ENCODE assay signal across 8 mouse cellular contexts in genomic region chr4:105109199-105109989, GRCm38 (mm10). TPM values are rescaled to one million over a fixed set of nuclear protein-coding genes. Genes with fewer than 3 reads are reported as not detected.
A peak's percentile ranks its signal among the peaks of the same experiment; 100 is the strongest.
DNase-seq lines count a peak whose midpoint lies in the region; ATAC-seq and TF ChIP-seq lines count a peak whose summit lies in the region.

TSS of gene Prkaa2 (minus strand) at chr4:105109890.

- peak within 1 kb of the TSS; percentile 97 for H3K4me2 ChIP-seq in intestine, embryonic 14.5 days (ENCODE audit: low read length)

- H3K4me1 ChIP-seq in cortical plate, adult 2 months (ENCODE audit: control insufficient read depth, insufficient read depth, low read length): peaks cover 5% of the 10 kb centered on the region; the same call in 1 of the 2 replicates
- H3K4me1 ChIP-seq in intestine, embryonic 14.5 days (replicated peaks; ENCODE audit: control insufficient read depth, insufficient read depth, low read length): no peaks in the 10 kb centered on the region; the same call in 1 of the 2 replicates

- no peaks in the 10 kb centered on the region for H3K9me3 ChIP-seq in intestine, embryonic 14.5 days (ENCODE audit: control insufficient read depth, low read length)

- DNase-seq in gastrocnemius, postnatal 25 days: peak; percentile 79
- peak; percentile 86 for DNase-seq in intestine, embryonic 14.5 days (ENCODE audit: low spot score)
- peak; percentile 49 to 88 for DNase-seq in left cerebral cortex, postnatal 10 days (ENCODE audit: extremely low spot score in 1 of 2, low spot score in 2 of 2)
- peak; percentile 73 to 76 for DNase-seq in right cerebral cortex, adult 2 months (ENCODE audit: low spot score in 2 of 2)
- DNase-seq in urinary bladder, adult 2 months (ENCODE audit: low spot score): peak; percentile 89

- peak; percentile 32 for ATAC-seq in activated CD4-positive, CD25-positive, alpha-beta regulatory T cell, adult 4 months
- ATAC-seq in intestine, embryonic 14.5 days (replicated peaks; ENCODE audit: low FRiP score, low TSS enrichment, low read depth): peak; percentile 84
- peak; percentile 73 for ATAC-seq in megakaryocyte, adult 5-6 weeks (ENCODE audit: poor library complexity, severe bottlenecking)

- no peak for TF ChIP-seq POLR2A in cortical plate, adult 2 months (IDR thresholded peaks at IDR 0.05; ENCODE audit: extremely low read depth, insufficient read depth, low read length)

- intact Hi-C loops in left cerebral cortex, postnatal 10 days (cut with DNase I): loop anchor here (5.0 kb wide), 1 partner anchor 72 kb away; no protein-coding TSS in a partner anchor

- peaks cover 13% of the 10 kb centered on the region for H3K27me3 ChIP-seq in intestine, embryonic 14.5 days (replicated peaks; ENCODE audit: control insufficient read depth, insufficient read depth, low read length)

- peak within 1 kb of the TSS; percentile 72 for H3K9ac ChIP-seq in intestine, embryonic 14.5 days (ENCODE audit: low read length)

- peak within 1 kb of the TSS; percentile 85 for H3K4me3 ChIP-seq in cortical plate, adult 2 months (ENCODE audit: insufficient read depth, low read length)
- H3K4me3 ChIP-seq in intestine, embryonic 14.5 days (ENCODE audit: low read depth, low read length): peak within 1 kb of the TSS; percentile 52

- H3K27ac ChIP-seq in cortical plate, adult 2 months (ENCODE audit: insufficient read depth, low read length): peak within 1 kb of the TSS; percentile 81
- no peak within 1 kb of the TSS for H3K27ac ChIP-seq in intestine, embryonic 14.5 days (ENCODE audit: low read depth)

- 1% methylated on average over 70 of the region's 80 CpGs for WGBS in intestine, embryonic 14.5 days

- TF ChIP-seq CTCF in cortical plate, adult 2 months (IDR thresholded peaks at IDR 0.05; ENCODE audit: extremely low read depth, insufficient read depth, low read length): no peak

- H3K36me3 ChIP-seq in intestine, embryonic 14.5 days (ENCODE audit: control insufficient read depth, insufficient read depth, low read length): no peaks in the 10 kb centered on the region

RNA-seq across cellular contexts. Expression of gene Prkaa2, which starts in this region (rescaled TPM):
- polyA plus RNA-seq in activated CD4-positive, CD25-positive, alpha-beta regulatory T cell, adult 4 months (2017; shearing (Covaris generic)): under 1 TPM in 1 of 2 experiments, not detected in 1; 0.07 TPM
- 13.8 and 14.2 TPM in 2 replicates for polyA plus RNA-seq in cortical plate, adult 2 months (2012; rRNA removed)
- total RNA-seq in gastrocnemius, postnatal 25 days (2021): 100 to 1,000 TPM; 105 to 119 TPM
- polyA plus RNA-seq in intestine, embryonic 14.5 days (2014; fragmentation: Nextera tagmentation; extraction: Ambion mirVana): 2.9 and 3.3 TPM in 2 replicates
- total RNA-seq in left cerebral cortex, postnatal 10 days (2021): 10 to 100 TPM; 33.1 to 36.4 TPM
- total RNA-seq in megakaryocyte, adult 5-6 weeks (2015): not detected in 2 replicates
- 0.04 TPM in 1 of 2 replicates, not detected in the other for total RNA-seq in megakaryocyte, adult 5-6 weeks (2017)
- 18.4 and 21.2 TPM in 2 replicates for polyA plus RNA-seq in urinary bladder, adult 2 months (2012; rRNA removed)

Comparison
In these comparisons a context has a peak if more than half of its experiments do, and no peak if none do; other contexts are left out.
1. RNA of gene Prkaa2 (total RNA-seq): 105 to 119 TPM in gastrocnemius, postnatal 25 days and 33.1 to 36.4 TPM in left cerebral cortex, postnatal 10 days; 0.04 TPM in megakaryocyte, adult 5-6 weeks; every median in the first group is over 10 times any median in the second.
2. Peak in ATAC-seq in activated CD4-positive, CD25-positive, alpha-beta regulatory T cell, adult 4 months; RNA of the gene not detected or under 1 TPM.
3. Peak in ATAC-seq in megakaryocyte, adult 5-6 weeks; RNA of the gene not detected or under 1 TPM.
4. ATAC-seq: peak in every context shown above with its lines; median percentile 84 in intestine, embryonic 14.5 days; 73 in megakaryocyte, adult 5-6 weeks; 32 in activated CD4-positive, CD25-positive, alpha-beta regulatory T cell, adult 4 months.
5. Peak in every context shown above with its lines, with median percentiles within 50 percentile points of each other: DNase-seq.